Mouse (Mus musculus): ENCODE measurements at regions not wholly inside any gene's neighbourhood (a gene's known extent, or its start where the extent isn't known, plus 50 kb on each side); places are given as distances from the start of the nearest gene placed in this dataset.
A peak's percentile ranks its signal among the peaks of the same experiment; 100 is the strongest.

DNA sequence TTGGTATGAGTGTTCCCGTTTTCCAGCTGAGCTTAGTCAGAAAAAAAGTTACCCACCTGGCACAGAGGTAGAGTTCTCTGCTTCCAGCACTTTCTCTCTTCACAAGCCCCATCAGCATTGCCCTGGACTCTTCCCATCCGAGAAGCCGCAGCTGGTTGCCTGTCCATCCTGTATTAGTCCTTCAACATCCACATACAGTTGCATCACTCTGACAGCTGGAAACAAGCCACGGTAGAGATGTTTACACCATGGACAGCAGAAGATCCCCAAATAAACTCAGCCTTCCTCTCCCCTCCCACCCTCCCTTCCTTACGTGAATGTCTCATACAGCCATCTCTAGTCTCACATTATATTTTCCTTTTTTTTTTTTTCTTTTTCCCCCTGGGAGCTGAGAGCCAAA, 304.9 kb downstream of the Gpam start:
- Histone ChIP-seq H3K4me3 (ENCODE audit: insufficient read depth, low read length) (no peak overlapping the region), H3K27ac (ENCODE audit: insufficient read depth, low read length) (no peak overlapping the region), H3K4me1 (ENCODE audit: control insufficient read depth, insufficient read depth, low read length) (no peaks in the 10 kb centered on the region)
- no peak for TF ChIP-seq POLR2A (IDR thresholded peaks at IDR 0.05; ENCODE audit: extremely low read depth, insufficient read depth, low read length)
- TF ChIP-seq CTCF (IDR thresholded peaks at IDR 0.05; ENCODE audit: extremely low read depth, insufficient read depth, low read length) = no peak

DNA sequence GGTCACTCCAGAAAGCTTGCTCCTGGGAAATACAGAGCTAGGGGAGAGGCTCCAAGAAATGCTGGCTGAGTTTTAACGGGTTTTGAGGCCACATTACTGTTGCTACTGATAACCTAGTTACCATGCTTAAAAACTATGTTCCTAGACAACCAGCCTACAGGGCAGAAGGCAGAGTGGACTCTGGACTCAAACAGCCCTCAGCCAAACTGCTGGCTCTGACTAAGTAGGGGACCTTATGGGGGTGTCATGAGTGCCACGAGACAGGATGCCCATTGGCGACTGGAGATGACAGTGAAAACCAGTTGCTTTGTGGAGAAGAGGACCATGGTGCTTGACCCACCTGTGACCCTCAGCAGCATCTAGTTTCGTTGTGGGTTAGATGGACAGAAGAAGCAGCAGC, 306.5 kb downstream of the Gpam start:
- Histone ChIP-seq H3K4me1 (ENCODE audit: control insufficient read depth, insufficient read depth, low read length) (no peaks in the 10 kb centered on the region), H3K4me3 (ENCODE audit: insufficient read depth, low read length) (no peak overlapping the region), H3K27ac (ENCODE audit: insufficient read depth, low read length) (no peak overlapping the region)
- TF ChIP-seq CTCF (IDR thresholded peaks at IDR 0.05; ENCODE audit: extremely low read depth, insufficient read depth, low read length) (no peak), POLR2A (IDR thresholded peaks at IDR 0.05; ENCODE audit: extremely low read depth, insufficient read depth, low read length) (no peak)

DNA sequence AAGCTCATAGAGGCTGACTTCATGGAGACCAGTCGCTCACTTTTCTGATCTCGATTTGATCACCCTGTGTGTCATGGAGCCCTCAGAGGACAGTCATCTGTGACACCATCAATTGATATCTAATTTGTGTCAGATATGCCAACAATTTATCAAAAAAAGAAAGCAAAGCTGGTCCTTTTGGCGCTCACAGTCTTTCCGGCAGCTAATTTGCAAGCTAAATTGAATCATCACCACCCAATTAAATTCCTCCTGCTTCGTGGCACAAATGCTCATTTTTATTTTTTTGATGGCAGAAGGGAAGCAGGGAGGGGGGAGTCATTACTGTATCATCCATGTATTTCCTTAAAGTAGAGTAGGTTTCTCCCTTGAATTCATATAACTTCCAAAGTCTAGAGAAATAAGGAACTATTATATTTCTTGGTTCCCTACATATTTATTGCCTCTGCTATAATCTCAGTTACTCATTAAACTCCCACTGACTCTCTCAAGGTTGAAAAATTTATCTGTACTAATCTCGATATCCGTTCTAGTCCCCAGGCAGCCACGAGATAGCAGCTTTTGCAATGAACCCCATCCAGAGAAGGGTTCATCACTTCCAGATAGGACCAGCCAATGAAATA, 325.8 kb downstream of the Gpam start:
- Histone ChIP-seq H3K27ac (ENCODE audit: insufficient read depth, low read length) (no peak overlapping the region), H3K4me3 (ENCODE audit: insufficient read depth, low read length) (no peak overlapping the region), H3K4me1 (ENCODE audit: control insufficient read depth, insufficient read depth, low read length) (no peaks in the 10 kb centered on the region)
- TF ChIP-seq CTCF (IDR thresholded peaks at IDR 0.05; ENCODE audit: extremely low read depth, insufficient read depth, low read length) (no peak), POLR2A (IDR thresholded peaks at IDR 0.05; ENCODE audit: extremely low read depth, insufficient read depth, low read length) (no peak)

DNA sequence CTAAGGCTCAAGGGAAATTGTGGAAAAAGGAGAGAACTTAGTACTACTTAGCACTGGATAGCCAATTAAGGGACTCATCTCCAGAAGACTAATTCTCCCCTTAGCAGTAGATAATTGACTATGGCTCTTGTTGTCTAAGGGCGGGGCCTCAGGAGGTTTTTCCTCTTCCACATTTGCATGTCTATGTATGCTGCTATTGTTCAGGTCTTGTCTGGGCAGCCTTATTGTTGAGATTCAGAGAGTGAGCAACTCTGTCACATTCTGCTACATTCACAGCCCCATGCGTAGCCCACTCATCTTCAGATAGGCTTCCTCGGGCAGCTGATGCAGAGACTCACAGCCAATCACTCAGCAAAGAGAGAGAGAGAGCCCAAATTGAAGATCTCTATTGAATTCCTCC, 339.9 kb downstream of the Gpam start:
- Histone ChIP-seq H3K4me3 (ENCODE audit: insufficient read depth, low read length) (no peak overlapping the region), H3K27ac (ENCODE audit: insufficient read depth, low read length) (no peak overlapping the region), H3K4me1 (ENCODE audit: control insufficient read depth, insufficient read depth, low read length) (no peaks in the 10 kb centered on the region)
- TF ChIP-seq CTCF (IDR thresholded peaks at IDR 0.05; ENCODE audit: extremely low read depth, insufficient read depth, low read length) (no peak), POLR2A (IDR thresholded peaks at IDR 0.05; ENCODE audit: extremely low read depth, insufficient read depth, low read length) (no peak)

DNA sequence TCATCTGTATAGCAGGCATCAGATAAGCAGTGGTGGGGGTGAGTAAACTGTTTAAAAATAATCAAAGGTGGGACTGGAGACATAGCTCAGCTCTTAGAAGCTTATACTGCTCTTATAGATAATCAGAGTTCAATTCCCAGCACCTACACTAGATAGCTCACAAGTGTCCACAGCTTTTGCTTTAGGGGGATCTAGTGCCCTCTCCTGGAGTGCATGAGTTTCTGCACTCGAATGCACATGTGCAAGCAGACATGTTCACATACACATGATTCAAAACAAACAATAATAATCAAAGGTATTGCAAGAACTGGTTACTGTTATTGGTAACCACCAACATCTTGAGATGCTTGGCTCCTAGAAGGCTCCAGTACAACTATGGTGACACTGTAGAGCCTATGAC, 343.3 kb downstream of the Gpam start:
- TF ChIP-seq CTCF (IDR thresholded peaks at IDR 0.05; ENCODE audit: extremely low read depth, insufficient read depth, low read length) (0 out of 2 replicates have a peak, but pooled peaks have one; percentile 11), POLR2A (IDR thresholded peaks at IDR 0.05; ENCODE audit: extremely low read depth, insufficient read depth, low read length) (no peak)
- H3K27ac ChIP-seq (ENCODE audit: insufficient read depth, low read length) = no peak overlapping the region
- H3K4me3 ChIP-seq (ENCODE audit: insufficient read depth, low read length) = no peak overlapping the region
- H3K4me1 ChIP-seq (ENCODE audit: control insufficient read depth, insufficient read depth, low read length) = no peaks in the 10 kb centered on the region

DNA sequence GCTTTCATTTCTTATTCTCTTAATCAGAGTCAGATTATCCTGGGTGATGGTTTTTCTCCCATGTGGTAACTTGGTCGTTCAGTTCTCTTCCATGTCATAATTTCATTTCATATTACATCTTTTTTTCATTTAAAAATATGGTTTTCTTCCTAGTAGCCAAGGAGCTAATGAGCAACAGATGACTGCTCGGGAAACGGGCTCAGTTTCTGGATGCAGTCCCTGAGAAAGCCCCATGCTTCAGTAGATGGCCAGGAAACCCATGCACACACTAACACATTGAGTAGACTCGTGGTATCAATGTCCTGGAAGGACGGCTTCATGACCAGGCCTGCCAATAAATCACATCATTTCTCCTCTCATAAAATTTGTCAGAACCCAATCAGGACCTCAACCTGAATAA, 369.3 kb downstream of the Gpam start:
- peaks cover 4% of the 10 kb centered on the region; the same call in 1 of the 2 replicates for H3K4me1 ChIP-seq (ENCODE audit: control insufficient read depth, insufficient read depth, low read length)
- no peak overlapping the region for H3K4me3 ChIP-seq (ENCODE audit: insufficient read depth, low read length)
- no peak overlapping the region for H3K27ac ChIP-seq (ENCODE audit: insufficient read depth, low read length)
- TF ChIP-seq POLR2A (IDR thresholded peaks at IDR 0.05; ENCODE audit: extremely low read depth, insufficient read depth, low read length) = no peak
- no peak for TF ChIP-seq CTCF (IDR thresholded peaks at IDR 0.05; ENCODE audit: extremely low read depth, insufficient read depth, low read length)

DNA sequence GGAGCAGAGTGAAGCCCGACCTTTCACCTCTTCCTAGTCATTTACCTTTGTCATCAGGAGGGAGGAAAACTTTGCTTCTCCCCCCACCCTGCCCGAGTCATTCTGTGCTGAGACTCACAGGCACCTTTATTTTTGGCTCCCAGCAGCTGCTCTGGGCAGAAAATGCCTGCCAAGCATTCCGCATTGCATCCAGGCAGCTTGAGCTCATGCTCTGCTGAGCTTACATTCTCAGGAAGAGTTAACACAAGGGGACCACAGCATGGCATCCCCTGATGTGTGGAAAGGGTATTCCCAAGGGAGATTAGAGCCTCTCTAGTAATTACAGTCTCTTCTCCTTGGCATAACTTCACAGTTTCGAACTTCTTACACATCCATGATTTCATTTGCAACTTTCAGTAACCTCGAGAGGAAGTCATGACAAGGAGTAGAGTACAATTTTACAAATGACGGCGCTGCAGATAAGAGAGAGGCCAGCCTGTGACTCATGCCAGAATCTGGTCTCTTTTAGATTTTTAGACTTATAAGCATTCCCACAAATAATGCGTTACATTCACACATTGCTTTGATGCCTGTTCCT, 370.3 kb downstream of the Gpam start:
- H3K4me3 ChIP-seq (ENCODE audit: insufficient read depth, low read length) = no peak overlapping the region
- H3K4me1 ChIP-seq (ENCODE audit: control insufficient read depth, insufficient read depth, low read length) = peaks cover 4% of the 10 kb centered on the region; the same call in 1 of the 2 replicates
- H3K27ac ChIP-seq (ENCODE audit: insufficient read depth, low read length) = no peak overlapping the region
- TF ChIP-seq CTCF (IDR thresholded peaks at IDR 0.05; ENCODE audit: extremely low read depth, insufficient read depth, low read length) (no peak), POLR2A (IDR thresholded peaks at IDR 0.05; ENCODE audit: extremely low read depth, insufficient read depth, low read length) (no peak)

DNA sequence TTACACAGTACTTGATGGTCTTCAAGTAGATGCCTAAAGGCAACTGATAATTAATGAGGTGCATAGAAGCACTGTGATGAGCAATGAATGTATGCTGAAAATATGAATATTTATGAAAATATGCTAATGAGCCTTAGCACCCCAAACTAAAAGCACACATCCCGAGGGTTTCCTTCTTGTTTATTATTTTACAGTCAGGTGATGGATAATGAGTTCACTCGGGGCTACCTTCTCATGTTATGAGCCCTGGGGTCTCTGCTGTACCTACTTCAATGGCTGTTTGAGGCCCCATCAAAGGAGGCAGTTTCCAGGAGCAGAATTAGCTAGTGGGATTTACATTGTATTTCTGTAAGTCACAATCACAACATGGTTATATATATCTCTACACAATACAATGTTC, 371.6 kb downstream of the Gpam start:
- Histone ChIP-seq H3K27ac (ENCODE audit: insufficient read depth, low read length) (no peak overlapping the region), H3K4me3 (ENCODE audit: insufficient read depth, low read length) (no peak overlapping the region), H3K4me1 (ENCODE audit: control insufficient read depth, insufficient read depth, low read length) (peaks cover 4% of the 10 kb centered on the region; the same call in 1 of the 2 replicates)
- TF ChIP-seq POLR2A (IDR thresholded peaks at IDR 0.05; ENCODE audit: extremely low read depth, insufficient read depth, low read length) (no peak), CTCF (IDR thresholded peaks at IDR 0.05; ENCODE audit: extremely low read depth, insufficient read depth, low read length) (no peak)

DNA sequence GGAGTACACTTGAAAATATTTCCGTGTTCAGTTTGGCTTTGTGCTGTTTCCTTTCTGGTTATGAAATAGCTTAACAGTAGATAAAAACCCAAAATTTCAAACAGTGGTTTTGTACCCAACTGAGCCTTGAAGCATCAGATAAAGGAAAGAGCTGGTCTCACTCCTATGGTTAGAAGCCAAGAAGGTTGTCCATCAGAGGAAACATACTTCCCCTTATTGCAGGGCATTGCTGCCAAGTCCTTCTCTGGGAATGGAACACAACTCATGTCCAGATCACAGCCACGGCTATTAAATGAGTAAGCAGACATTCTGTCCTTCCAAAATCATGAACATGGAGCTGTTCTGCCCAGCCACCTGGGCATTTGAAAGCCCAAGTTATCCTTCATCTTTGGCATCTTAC, 393.1 kb downstream of the Gpam start:
- TF ChIP-seq POLR2A (IDR thresholded peaks at IDR 0.05; ENCODE audit: extremely low read depth, insufficient read depth, low read length) (no peak), CTCF (IDR thresholded peaks at IDR 0.05; ENCODE audit: extremely low read depth, insufficient read depth, low read length) (no peak)
- no peaks in the 10 kb centered on the region for H3K4me1 ChIP-seq (ENCODE audit: control insufficient read depth, insufficient read depth, low read length)
- no peak overlapping the region for H3K4me3 ChIP-seq (ENCODE audit: insufficient read depth, low read length)
- no peak overlapping the region for H3K27ac ChIP-seq (ENCODE audit: insufficient read depth, low read length)

DNA sequence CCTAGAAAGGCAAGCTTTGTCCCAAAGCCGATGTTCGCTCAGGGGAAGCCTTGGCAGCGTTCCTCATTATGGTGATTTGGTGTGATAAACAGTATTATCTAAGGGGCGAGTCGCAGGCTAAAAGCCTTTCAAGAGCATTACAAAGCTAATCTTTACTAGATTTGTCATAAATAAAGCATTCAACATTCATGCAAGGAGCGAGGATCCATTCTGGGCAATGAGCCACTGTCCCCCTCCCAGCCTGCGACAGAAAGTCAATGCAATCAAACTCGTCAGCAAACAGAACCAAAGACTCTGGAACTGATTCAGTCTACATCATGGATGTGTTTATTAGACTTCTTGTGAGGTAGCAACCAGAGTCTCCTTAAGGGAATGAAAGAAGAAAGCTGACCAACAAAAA, 395.3 kb downstream of the Gpam start:
- no peaks in the 10 kb centered on the region for H3K4me1 ChIP-seq (ENCODE audit: control insufficient read depth, insufficient read depth, low read length)
- TF ChIP-seq CTCF (IDR thresholded peaks at IDR 0.05; ENCODE audit: extremely low read depth, insufficient read depth, low read length) (no peak), POLR2A (IDR thresholded peaks at IDR 0.05; ENCODE audit: extremely low read depth, insufficient read depth, low read length) (no peak)
- H3K27ac ChIP-seq (ENCODE audit: insufficient read depth, low read length) = no peak overlapping the region
- H3K4me3 ChIP-seq (ENCODE audit: insufficient read depth, low read length) = no peak overlapping the region
